In the genomic region with DNA sequence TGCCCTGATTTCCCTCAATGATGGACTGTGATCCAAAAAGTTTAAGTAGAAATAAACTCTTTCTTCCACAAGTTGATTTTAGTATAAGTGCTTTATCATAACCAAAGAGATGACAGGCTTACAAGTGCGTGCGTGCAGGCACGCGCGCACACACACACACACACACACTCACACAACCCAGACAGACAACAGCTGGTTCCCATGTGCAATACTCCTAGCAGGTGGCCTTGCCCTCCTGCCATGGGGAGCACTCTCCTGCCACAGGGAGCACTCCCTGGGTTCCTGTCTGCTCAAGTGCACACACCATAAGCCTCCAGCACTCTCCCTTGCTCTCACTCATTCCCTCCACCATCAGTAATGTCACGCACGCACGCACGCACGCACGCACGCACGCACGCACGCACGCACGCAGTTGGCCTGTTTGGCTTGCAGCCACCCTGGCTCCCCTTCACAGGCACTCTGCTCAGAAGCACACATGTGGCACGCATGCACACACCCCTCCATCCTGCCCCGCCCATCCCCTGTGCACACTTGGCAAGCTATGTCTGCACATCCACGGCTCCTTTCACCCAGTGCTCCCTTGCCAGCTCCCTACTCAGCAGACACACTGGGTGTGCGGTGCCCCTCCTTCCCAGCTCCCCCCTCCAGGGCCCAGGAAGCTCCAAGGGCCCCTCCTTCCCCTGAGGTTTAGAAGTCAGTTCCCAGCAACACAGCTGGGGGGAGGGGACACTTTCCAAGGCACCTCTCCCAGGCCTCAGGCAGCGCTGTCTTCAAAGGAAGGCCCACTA, we compare ENCODE assay signal across 8 mouse cellular contexts. TPM values are rescaled to one million over a fixed set of nuclear protein-coding genes. Genes with fewer than 3 reads are reported as not detected.
DNase-seq lines count a peak whose midpoint lies in the region; ATAC-seq and TF ChIP-seq lines count a peak whose summit lies in the region.

No protein-coding gene starts in this region.

- H3K4me3 ChIP-seq in forebrain, postnatal 0 days (ENCODE audit: low read depth, low read length) = no peak overlapping the region
- H3K4me3 ChIP-seq in midbrain, embryonic 14.5 days (replicated peaks; ENCODE audit: low read depth, low read length) = no peak overlapping the region

- WGBS in forebrain, postnatal 0 days = 56% methylated on average over 22 of the region's 22 CpGs
- WGBS in midbrain, embryonic 14.5 days = 72% methylated on average over 22 of the region's 22 CpGs

- H3K36me3 ChIP-seq in forebrain, postnatal 0 days (ENCODE audit: insufficient read depth) = no peaks in the 10 kb centered on the region
- no peaks in the 10 kb centered on the region for H3K36me3 ChIP-seq in midbrain, embryonic 14.5 days (ENCODE audit: control insufficient read depth, insufficient read depth, low read length)

- H3K9me3 ChIP-seq in forebrain, postnatal 0 days (ENCODE audit: low read length) = no peaks in the 10 kb centered on the region
- no peaks in the 10 kb centered on the region for H3K9me3 ChIP-seq in midbrain, embryonic 14.5 days (ENCODE audit: control insufficient read depth, low read length)

- peak overlapping the region; percentile 76 for H3K27ac ChIP-seq in forebrain, postnatal 0 days (ENCODE audit: low read depth, low read length)
- peak overlapping the region; percentile 85; the same call in 1 of the 2 replicates for H3K27ac ChIP-seq in midbrain, embryonic 14.5 days (replicated peaks; ENCODE audit: low read depth, low read length)

- peaks cover 49% of the 10 kb centered on the region for H3K4me1 ChIP-seq in forebrain, postnatal 0 days (ENCODE audit: insufficient read depth)
- peaks cover 93% of the 10 kb centered on the region for H3K4me1 ChIP-seq in midbrain, embryonic 14.5 days (ENCODE audit: control insufficient read depth, insufficient read depth, low read length)

- H3K27me3 ChIP-seq in forebrain, postnatal 0 days (ENCODE audit: insufficient read depth, low read length) = no peaks in the 10 kb centered on the region
- no peaks in the 10 kb centered on the region for H3K27me3 ChIP-seq in midbrain, embryonic 14.5 days (ENCODE audit: control insufficient read depth, insufficient read depth, low read length)

- H3K4me2 ChIP-seq in forebrain, postnatal 0 days (ENCODE audit: low read depth) = no peak overlapping the region
- no peak overlapping the region for H3K4me2 ChIP-seq in midbrain, embryonic 14.5 days (ENCODE audit: low read length)

- peak; percentile 5; the same call in 1 of the 2 replicates for ATAC-seq in forebrain, postnatal 0 days
- no peak for ATAC-seq in midbrain, embryonic 14.5 days (ENCODE audit: low FRiP score, low TSS enrichment)

- peak; percentile 51 for DNase-seq in kidney, postnatal 10 days
- no peak for DNase-seq in kidney, adult 11 months
- DNase-seq in ZHBTc4 (ENCODE audit: low read depth, low spot score) (peak; percentile 85), MN1 (ENCODE audit: low spot score) (no peak)
- DNase-seq in forebrain, postnatal 0 days = no peak
- DNase-seq in midbrain, embryonic 14.5 days = no peak
- DNase-seq in left cerebral cortex, adult 18-20 months (ENCODE audit: low spot score in 2 of 2) = no peak
- no peak for DNase-seq in gastrocnemius, postnatal 4 days (ENCODE audit: low spot score in 2 of 2)

- no peak overlapping the region for H3K9ac ChIP-seq in forebrain, postnatal 0 days
- H3K9ac ChIP-seq in midbrain, embryonic 14.5 days (replicated peaks; ENCODE audit: low read length) = no peak overlapping the region

- no peak for TF ChIP-seq CTCF in forebrain, postnatal 0 days (IDR thresholded peaks at IDR 0.05; ENCODE audit: low read depth)

RNA-seq across cellular contexts. Expression of a gene that starts 22.4 kb away (rescaled TPM):
- 12.7 and 13.4 TPM in 2 replicates for total RNA-seq in forebrain, postnatal 0 days (2014; rRNA removed)
- polyA plus RNA-seq in forebrain, postnatal 0 days (2015; fragmentation: Nextera tagmentation; extraction: Ambion mirVana) = 11.6 and 16.8 TPM in 2 replicates
- 23.7 and 24.0 TPM in 2 replicates for polyA plus RNA-seq in midbrain, embryonic 14.5 days (2014; fragmentation: Nextera tagmentation; extraction: Ambion mirVana)
- 100 to 1,000 TPM; 177 to 208 TPM for total RNA-seq in left cerebral cortex, adult 18-20 months (2021)
- total RNA-seq in gastrocnemius, postnatal 4 days (2021) = 100 to 1,000 TPM; 168 to 179 TPM

Comparison
In these comparisons a context has a peak if more than half of its experiments do, and no peak if none do; other contexts are left out.
1. DNase-seq: peak in kidney, postnatal 10 days (single experiment) and ZHBTc4 (single experiment); none in kidney, adult 11 months (single experiment), forebrain, postnatal 0 days (single experiment), midbrain, embryonic 14.5 days (single experiment), left cerebral cortex, adult 18-20 months (0 of 2), MN1 (single experiment) and gastrocnemius, postnatal 4 days (0 of 2).
2. RNA of a gene that starts 22.4 kb away (total RNA-seq): 177 to 208 TPM in left cerebral cortex, adult 18-20 months and 168 to 179 TPM in gastrocnemius, postnatal 4 days; 12.7 to 13.4 TPM in forebrain, postnatal 0 days; every median in the first group is over 10 times any median in the second.